Mouse (Mus musculus): ENCODE data around the gene Gfra1. TPM values are rescaled to one million over a fixed set of nuclear protein-coding genes. Genes with fewer than 3 reads are reported as not detected.

The Gfra1 gene
- polyA plus RNA-seq, 1 experiment, result 0.48 TPM

GRCm38 (mm10) chr19:58453581-58453980 is 2.1 kb downstream of the Gfra1 start:
- peaks cover 6% of the 10 kb centered on the region for H3K4me1 ChIP-seq (ENCODE audit: control insufficient read depth, insufficient read depth, insufficient read length, low read length)
- no peak overlapping the region for H3K27ac ChIP-seq (replicated peaks; ENCODE audit: low read depth, low read length)
- peak overlapping the region; percentile 64 for H3K4me3 ChIP-seq (ENCODE audit: insufficient read depth, low read depth, low read length)

GRCm38 (mm10) chr19:58452941-58453551 is 2.7 kb downstream of the Gfra1 start:
- H3K4me1 ChIP-seq (ENCODE audit: control insufficient read depth, insufficient read depth, insufficient read length, low read length), result peaks cover 6% of the 10 kb centered on the region
- H3K4me3 ChIP-seq (ENCODE audit: insufficient read depth, low read depth, low read length), result peak overlapping the region; percentile 64; the same call in 1 of the 2 replicates
- no peak overlapping the region for H3K27ac ChIP-seq (replicated peaks; ENCODE audit: low read depth, low read length)

GRCm38 (mm10) chr19:58452178-58452819 is 3.4 kb downstream of the Gfra1 start:
- Histone ChIP-seq H3K4me3 (ENCODE audit: insufficient read depth, low read depth, low read length) (no peak overlapping the region), H3K27ac (replicated peaks; ENCODE audit: low read depth, low read length) (no peak overlapping the region), H3K4me1 (ENCODE audit: control insufficient read depth, insufficient read depth, insufficient read length, low read length) (peaks cover 6% of the 10 kb centered on the region)

DNA sequence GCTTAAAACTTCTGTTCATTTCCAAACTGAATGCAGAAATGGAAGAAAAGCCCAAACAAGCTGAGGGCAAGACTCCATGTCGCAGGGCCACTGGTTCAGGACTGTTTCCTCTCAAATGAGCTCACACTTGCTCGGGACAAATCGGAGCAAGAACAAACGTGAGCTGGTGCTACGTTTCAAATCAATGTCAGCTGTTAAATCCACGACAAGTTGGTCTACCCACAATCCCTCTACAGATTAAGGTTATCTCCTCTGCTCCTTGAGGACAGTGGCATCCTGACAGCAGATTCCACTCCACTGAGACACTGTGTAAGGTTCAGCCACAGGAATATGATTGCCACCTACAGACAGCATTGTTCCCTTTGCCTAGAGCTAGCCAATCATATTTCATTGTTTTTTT is 4.4 kb downstream of the Gfra1 start:
- peaks cover 5% of the 10 kb centered on the region for H3K4me1 ChIP-seq (ENCODE audit: control insufficient read depth, insufficient read depth, insufficient read length, low read length)
- H3K27ac ChIP-seq (replicated peaks; ENCODE audit: low read depth, low read length), result no peak overlapping the region

GRCm38 (mm10) chr19:58450716-58451115 is 5.0 kb downstream of the Gfra1 start:
- peaks cover 3% of the 10 kb centered on the region for H3K4me1 ChIP-seq (ENCODE audit: control insufficient read depth, insufficient read depth, insufficient read length, low read length)
- H3K27ac ChIP-seq (replicated peaks; ENCODE audit: low read depth, low read length), result no peak overlapping the region
- no peak overlapping the region for H3K4me3 ChIP-seq (ENCODE audit: insufficient read depth, low read depth, low read length)

More for the DNA sequence above, 4.4 kb downstream of the Gfra1 start:
- no peak overlapping the region for H3K4me3 ChIP-seq (ENCODE audit: insufficient read depth, low read depth, low read length)

- Histone ChIP-seq H3K4me3 (ENCODE audit: insufficient read depth, low read depth, low read length) (no peak overlapping the region), H3K27ac (replicated peaks; ENCODE audit: low read depth, low read length) (no peak overlapping the region), H3K4me1 (ENCODE audit: control insufficient read depth, insufficient read depth, insufficient read length, low read length) (no peaks in the 10 kb centered on the region)
Measured at GRCm38 (mm10) chr19:58442785-58443732, 12.7 kb downstream of the Gfra1 start.

- no peak overlapping the region for H3K27ac ChIP-seq (replicated peaks; ENCODE audit: low read depth, low read length)
- H3K4me1 ChIP-seq (ENCODE audit: control insufficient read depth, insufficient read depth, insufficient read length, low read length), result no peaks in the 10 kb centered on the region
- H3K4me3 ChIP-seq (ENCODE audit: insufficient read depth, low read depth, low read length), result no peak overlapping the region
Measured at GRCm38 (mm10) chr19:58441785-58442184, 13.9 kb downstream of the Gfra1 start.

GRCm38 (mm10) chr19:58441246-58441645 is 14.5 kb downstream of the Gfra1 start:
- Histone ChIP-seq H3K4me3 (ENCODE audit: insufficient read depth, low read depth, low read length) (no peak overlapping the region), H3K27ac (replicated peaks; ENCODE audit: low read depth, low read length) (no peak overlapping the region), H3K4me1 (ENCODE audit: control insufficient read depth, insufficient read depth, insufficient read length, low read length) (no peaks in the 10 kb centered on the region)

GRCm38 (mm10) chr19:58438762-58439161 is 16.9 kb downstream of the Gfra1 start:
- no peak overlapping the region for H3K27ac ChIP-seq (replicated peaks; ENCODE audit: low read depth, low read length)
- no peak overlapping the region for H3K4me3 ChIP-seq (ENCODE audit: insufficient read depth, low read depth, low read length)
- H3K4me1 ChIP-seq (ENCODE audit: control insufficient read depth, insufficient read depth, insufficient read length, low read length), result no peaks in the 10 kb centered on the region

GRCm38 (mm10) chr19:58437441-58438071 is 18.2 kb downstream of the Gfra1 start:
- H3K4me3 ChIP-seq (ENCODE audit: insufficient read depth, low read depth, low read length), result no peak overlapping the region
- no peak overlapping the region for H3K27ac ChIP-seq (replicated peaks; ENCODE audit: low read depth, low read length)
- H3K4me1 ChIP-seq (ENCODE audit: control insufficient read depth, insufficient read depth, insufficient read length, low read length), result no peaks in the 10 kb centered on the region

DNA sequence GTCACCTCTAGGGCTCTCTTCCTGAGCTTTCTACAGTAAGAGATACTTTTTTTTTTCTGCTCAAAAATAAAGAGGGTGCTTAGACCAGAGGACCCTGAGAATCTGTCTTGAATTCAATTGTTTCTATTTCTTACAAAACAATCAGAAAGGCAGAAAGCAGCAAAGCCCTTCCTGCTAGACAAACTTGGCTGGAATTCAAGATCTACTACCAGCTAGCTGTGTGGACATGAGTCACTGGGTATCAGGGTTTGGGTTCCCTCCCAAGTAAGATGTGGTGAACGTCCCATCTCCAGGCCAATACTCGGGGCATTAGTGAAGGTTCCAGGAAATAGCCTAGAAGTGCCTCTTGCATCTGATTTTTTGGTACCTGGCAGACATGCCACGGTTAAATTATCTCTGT is 18.8 kb downstream of the Gfra1 start:
- H3K27ac ChIP-seq (replicated peaks; ENCODE audit: low read depth, low read length), result no peak overlapping the region
- no peaks in the 10 kb centered on the region for H3K4me1 ChIP-seq (ENCODE audit: control insufficient read depth, insufficient read depth, insufficient read length, low read length)
- no peak overlapping the region for H3K4me3 ChIP-seq (ENCODE audit: insufficient read depth, low read depth, low read length)

DNA sequence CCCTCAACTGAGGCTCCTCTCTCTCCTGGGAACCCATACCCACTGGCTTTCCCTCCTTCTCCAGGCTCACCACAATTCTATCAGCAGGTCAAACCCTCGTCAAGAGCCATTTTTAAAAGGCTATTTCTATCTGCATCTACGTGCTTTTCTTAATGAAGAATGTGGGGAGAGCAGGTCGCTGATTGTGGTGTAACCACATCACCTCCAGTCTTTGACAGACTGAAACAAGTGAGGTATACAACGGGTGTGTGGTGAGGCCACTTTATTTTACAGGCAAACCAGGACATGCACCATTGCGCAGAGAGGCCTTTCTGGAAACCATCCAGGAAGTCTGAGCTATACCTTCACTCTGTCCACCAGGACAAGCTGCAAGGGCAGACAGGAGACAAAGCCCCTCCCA is 19.8 kb downstream of the Gfra1 start:
- no peak overlapping the region for H3K4me3 ChIP-seq (ENCODE audit: insufficient read depth, low read depth, low read length)
- no peaks in the 10 kb centered on the region for H3K4me1 ChIP-seq (ENCODE audit: control insufficient read depth, insufficient read depth, insufficient read length, low read length)
- no peak overlapping the region for H3K27ac ChIP-seq (replicated peaks; ENCODE audit: low read depth, low read length)

DNA sequence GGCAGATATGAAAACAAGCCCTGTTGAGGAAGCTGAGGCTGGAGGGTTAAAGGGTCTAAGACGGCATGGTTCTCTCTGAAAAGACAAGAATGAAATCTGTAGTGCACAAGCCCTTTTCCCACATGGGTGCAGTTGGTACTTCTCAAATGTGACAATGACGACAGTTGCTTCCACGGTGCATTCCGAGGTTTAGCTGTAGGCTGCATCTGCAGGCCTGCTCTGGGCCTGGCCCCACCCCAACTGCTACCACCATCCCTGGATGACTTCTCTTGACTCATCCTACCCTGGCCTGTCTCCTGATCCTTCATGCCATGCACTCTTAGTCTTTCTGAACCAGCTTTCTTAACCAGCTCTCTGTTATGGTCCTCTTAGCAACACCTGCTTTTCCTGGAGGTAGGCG is 22.9 kb downstream of the Gfra1 start:
- Histone ChIP-seq H3K4me3 (ENCODE audit: insufficient read depth, low read depth, low read length) (no peak overlapping the region), H3K4me1 (ENCODE audit: control insufficient read depth, insufficient read depth, insufficient read length, low read length) (no peaks in the 10 kb centered on the region), H3K27ac (replicated peaks; ENCODE audit: low read depth, low read length) (no peak overlapping the region)

- H3K4me1 ChIP-seq (ENCODE audit: control insufficient read depth, insufficient read depth, insufficient read length, low read length), result no peaks in the 10 kb centered on the region
- H3K27ac ChIP-seq (replicated peaks; ENCODE audit: low read depth, low read length), result no peak overlapping the region
Measured at GRCm38 (mm10) chr19:58428546-58428945, 27.2 kb downstream of the Gfra1 start.

GRCm38 (mm10) chr19:58427348-58427747 is 28.4 kb downstream of the Gfra1 start:
- Histone ChIP-seq H3K4me1 (ENCODE audit: control insufficient read depth, insufficient read depth, insufficient read length, low read length) (no peaks in the 10 kb centered on the region), H3K27ac (replicated peaks; ENCODE audit: low read depth, low read length) (no peak overlapping the region)

More at GRCm38 (mm10) chr19:58428546-58428945, 27.2 kb downstream of the Gfra1 start:
- no peak overlapping the region for H3K4me3 ChIP-seq (ENCODE audit: insufficient read depth, low read depth, low read length)

More at GRCm38 (mm10) chr19:58427348-58427747, 28.4 kb downstream of the Gfra1 start:
- H3K4me3 ChIP-seq (ENCODE audit: insufficient read depth, low read depth, low read length), result no peak overlapping the region

Data from brown adipose tissue, adult 24 weeks (tissue).